Mouse (Mus musculus) bone marrow, adult 2 months (tissue): Measurements from ENCODE around the gene Frem2.

Experiments
- CTCF ChIP-seq: fragments of 200-500 bp; IDR thresholded peaks from 2 replicates; pipeline ENCODE4 v1.5.1; 2011; ENCODE audit warnings: low read length, control low read depth; ENCODE audit not compliant: control insufficient read depth, insufficient read depth
- POLR2A ChIP-seq: fragments of 200-500 bp; IDR thresholded peaks from 2 replicates; pipeline ENCODE4 v1.6.1; 2011; ENCODE audit warnings: low read depth, mild to moderate bottlenecking, control low read depth, low read length, borderline replicate concordance; ENCODE audit not compliant: control insufficient read depth

DNA sequence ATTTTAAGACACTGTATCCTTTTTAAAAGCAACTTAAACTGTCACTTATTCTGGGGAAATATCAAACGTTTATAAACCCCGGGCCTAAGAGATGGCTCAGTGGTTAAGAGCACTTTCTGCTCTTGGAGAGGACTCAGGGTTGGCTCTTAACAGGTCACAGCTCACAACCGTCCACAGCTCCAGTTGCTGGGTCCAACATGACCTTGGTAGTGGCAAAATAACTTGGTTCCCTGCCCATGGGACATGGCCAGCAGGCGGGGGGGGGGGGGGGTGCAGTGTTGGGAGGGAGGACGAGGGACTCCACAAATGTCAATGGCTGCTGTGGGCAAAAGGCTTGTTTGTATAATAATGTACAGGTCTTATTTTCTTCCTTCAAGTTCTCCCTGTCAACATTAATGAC lies 189.8 kb downstream of the Frem2 start:
- no peak for TF ChIP-seq POLR2A
- no peak for TF ChIP-seq CTCF
